Mouse (Mus musculus) neural tube, embryonic 10.5 days (tissue): ENCODE data around the gene Zmiz1.

Experiments
- DNase-seq: peaks from one replicate; pipeline ENCODE4 v3.0.0-alpha.2; 2017; ENCODE audit warnings: low spot score; ENCODE audit errors: extremely low spot score

The Zmiz1 gene

GRCm38 (mm10) chr14:25611159-25611697, 152.2 kb downstream of the Zmiz1 start:
- DNase-seq, result no peak

DNA sequence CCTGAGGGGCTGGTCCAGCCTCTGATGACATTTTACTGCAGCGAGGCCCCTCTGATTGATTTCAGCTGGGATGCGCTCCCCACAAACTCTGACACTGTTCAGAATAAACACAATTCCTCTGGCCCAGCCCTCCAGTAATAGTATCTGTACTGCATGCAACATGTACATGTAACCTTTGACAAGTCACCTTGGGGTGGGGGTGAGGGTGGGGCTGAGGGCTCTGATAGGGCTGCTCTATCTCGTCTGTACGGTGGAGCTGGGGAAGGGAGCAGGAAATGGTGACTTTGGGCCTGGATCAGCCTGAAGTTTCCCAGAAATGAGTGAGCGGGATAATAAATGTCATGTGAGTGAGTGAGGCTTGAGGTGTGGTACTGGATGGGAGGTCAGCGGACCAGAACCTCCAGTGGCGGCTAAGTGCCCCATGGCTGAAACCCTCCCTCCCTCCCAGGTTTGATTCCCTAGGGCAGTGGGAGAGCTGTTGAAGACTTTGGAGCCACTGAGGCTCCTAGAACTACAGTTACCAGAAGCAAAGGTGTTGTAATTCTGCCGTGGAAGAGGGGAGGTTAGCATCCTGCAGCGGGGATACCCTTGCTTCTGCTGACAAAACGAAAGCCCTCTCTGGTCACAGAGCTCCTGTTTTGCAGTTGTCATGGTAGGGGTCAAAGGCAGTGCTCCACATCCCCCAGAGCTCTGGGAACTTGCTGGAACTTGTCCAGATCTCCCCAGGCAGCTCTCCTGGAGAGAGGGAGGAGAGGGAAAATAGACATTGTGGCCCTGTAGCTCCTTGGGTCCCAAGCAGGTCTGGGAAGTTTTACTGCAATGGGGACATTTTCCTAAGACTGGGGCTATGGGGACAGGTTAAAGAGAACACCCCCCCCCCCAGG, 153.1 kb downstream of the Zmiz1 start:
- DNase-seq, result no peak

GRCm38 (mm10) chr14:25613942-25614575, 155.1 kb downstream of the Zmiz1 start:
- no peak for DNase-seq

- no peak for DNase-seq
Observed at GRCm38 (mm10) chr14:25614684-25615083, 155.7 kb downstream of the Zmiz1 start.

GRCm38 (mm10) chr14:25615602-25616001, 156.6 kb downstream of the Zmiz1 start:
- DNase-seq, result no peak

GRCm38 (mm10) chr14:25616009-25616723, 157.2 kb downstream of the Zmiz1 start:
- DNase-seq, result no peak

DNA sequence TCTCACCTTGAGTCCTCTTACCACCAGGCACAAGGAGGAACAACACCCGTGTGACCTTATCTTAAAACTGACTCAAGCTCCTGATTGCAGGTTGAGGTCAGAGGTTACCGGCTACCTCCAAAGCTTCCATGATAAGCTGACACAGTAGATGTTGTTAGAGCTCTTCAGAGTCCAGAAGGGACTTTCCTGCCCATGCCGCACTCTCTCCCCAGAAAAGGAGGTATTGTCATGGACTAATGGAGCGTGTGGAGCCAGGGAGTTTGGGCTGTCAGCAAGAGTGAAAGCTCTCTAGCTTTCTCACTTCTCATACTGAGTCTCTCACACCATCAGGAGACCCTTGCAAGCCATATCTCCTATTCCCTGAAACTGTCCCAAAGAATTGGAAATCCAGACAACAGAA, 158.3 kb downstream of the Zmiz1 start:
- DNase-seq, result no peak

DNA sequence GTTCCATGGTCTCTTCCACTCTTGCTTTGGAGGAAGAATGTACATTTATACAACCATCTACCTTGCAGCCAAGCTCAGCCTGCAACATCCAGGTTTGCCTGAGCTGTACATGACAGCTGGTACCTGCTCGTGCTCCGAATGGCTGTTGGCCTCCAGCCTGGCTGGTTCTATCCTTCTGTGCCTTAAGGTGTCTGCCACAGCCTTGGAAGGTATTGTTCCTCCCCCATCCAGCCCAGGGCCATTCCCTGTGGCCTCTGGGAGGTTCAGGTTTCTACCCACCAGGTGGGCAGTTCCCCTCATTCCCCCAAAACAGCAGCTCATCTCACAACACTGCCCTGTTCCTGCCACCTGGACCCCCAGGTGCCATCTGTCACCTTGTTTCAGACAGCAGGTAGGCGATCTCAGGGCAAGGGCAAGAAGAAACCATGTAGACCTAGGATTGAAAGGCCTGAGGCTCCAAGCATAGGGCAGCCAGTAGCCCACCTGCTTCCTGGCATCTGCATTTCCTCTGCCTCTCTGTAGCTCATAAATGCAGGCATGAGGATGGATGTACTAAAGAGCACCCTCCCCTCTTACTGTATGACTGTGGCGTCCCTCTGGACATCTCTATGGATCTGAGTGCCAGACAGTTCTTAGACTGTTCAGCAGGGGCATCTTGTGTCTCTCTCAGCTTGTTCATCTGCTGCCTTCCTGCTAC, 160.2 kb downstream of the Zmiz1 start:
- no peak for DNase-seq

GRCm38 (mm10) chr14:25620766-25621165, 161.8 kb downstream of the Zmiz1 start:
- no peak for DNase-seq

DNA sequence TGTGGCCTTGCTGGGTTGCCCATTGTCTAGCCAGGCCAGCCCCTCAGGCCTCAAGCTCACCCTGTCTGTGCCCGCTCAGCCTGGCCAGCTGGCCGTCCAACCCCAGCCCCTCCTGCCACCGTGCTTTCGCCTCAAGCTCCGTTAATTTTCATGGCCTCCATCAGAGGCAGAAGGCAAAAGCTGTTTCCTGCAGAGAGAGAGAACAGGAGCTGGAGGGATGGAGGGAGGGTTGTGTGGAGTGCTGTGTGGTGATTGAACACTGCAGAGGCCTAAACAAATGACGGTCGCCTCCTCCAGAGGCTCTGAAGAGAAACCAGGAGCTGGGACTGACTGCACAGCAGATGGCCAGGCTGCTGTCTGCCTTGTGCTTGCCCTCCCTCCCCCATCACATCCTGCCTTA, 164.7 kb downstream of the Zmiz1 start:
- DNase-seq, result no peak

DNA sequence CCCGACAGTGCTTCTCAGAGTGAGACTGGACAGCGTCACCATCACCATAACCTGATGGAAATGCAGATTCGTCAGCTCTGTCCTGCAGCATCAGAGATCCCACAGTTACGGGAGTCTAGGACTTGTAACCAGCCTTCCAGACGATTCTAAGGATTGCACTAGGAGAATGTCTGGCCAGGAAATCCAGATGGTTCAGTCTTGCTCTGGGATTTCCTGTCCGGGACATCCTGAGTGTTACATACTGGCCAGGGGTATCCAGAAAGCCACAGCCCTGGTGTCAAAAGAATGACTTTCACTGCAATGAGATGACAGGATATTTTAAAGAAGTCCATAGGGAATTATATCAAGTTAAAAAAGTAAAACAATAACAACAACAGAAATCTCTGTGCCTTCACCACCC, 165.7 kb downstream of the Zmiz1 start:
- DNase-seq, result no peak

- no peak for DNase-seq
Observed at GRCm38 (mm10) chr14:25627599-25628255, 168.7 kb downstream of the Zmiz1 start.

- DNase-seq, result no peak
Observed at GRCm38 (mm10) chr14:25628448-25629099, 169.6 kb downstream of the Zmiz1 start.

GRCm38 (mm10) chr14:25629866-25630606, 171.1 kb downstream of the Zmiz1 start:
- DNase-seq, result no peak

DNA sequence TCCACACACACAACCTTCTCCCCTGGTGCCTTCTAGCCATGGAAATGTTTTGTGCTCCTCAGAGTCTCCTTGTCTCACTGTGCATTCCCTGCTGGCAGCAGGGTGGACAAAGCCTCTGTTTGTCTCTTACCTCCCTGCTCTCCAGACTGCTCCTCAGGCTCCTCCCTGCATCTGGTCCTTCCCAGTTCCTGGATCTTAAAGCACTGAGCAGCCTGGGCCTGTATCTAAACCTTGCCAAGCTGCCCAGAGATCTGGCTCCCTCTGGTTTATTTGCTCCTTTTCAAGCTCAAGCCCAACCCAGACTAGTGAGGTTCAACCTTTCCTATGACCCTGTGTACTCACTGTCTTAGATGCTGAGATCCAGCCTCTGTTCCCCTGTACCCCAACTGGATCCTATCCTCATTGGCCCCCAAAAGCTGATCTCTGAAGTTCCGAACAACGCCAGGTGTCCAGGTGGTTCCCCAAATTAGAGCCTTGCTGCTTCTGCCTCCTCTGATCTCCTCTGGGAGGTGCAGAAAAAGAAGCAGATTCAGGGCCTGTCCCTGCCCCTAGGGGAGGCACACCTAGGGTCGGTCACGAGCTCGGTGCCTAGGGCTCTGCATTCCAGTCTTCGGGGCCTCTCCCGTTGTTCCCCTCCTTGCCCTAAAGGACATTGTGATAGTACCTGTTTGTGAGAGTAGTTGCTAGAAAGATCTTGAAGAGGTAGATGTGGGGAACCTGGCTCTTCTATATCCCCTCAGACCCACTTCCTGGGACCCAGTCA, 171.8 kb downstream of the Zmiz1 start:
- DNase-seq, result no peak

DNA sequence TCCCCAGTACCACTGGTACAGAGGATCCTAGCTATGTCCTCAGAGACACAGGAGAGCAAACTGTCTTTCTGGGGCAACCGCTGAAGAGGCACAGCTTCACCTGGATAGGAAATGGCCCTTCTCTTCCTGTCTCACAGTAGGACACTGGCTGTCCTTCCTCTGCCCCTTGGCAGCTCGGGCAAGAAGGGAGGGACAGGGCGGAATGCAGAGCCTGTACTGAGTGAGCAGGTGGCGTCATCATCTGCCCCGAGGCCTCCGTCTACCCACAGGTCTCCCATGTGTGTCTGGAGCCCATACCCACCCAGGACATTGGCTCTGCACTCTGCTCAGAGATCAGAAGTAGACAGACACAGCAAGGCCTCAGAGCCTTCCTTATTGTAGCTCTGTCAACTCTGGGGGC, 172.5 kb downstream of the Zmiz1 start:
- DNase-seq, result no peak

DNA sequence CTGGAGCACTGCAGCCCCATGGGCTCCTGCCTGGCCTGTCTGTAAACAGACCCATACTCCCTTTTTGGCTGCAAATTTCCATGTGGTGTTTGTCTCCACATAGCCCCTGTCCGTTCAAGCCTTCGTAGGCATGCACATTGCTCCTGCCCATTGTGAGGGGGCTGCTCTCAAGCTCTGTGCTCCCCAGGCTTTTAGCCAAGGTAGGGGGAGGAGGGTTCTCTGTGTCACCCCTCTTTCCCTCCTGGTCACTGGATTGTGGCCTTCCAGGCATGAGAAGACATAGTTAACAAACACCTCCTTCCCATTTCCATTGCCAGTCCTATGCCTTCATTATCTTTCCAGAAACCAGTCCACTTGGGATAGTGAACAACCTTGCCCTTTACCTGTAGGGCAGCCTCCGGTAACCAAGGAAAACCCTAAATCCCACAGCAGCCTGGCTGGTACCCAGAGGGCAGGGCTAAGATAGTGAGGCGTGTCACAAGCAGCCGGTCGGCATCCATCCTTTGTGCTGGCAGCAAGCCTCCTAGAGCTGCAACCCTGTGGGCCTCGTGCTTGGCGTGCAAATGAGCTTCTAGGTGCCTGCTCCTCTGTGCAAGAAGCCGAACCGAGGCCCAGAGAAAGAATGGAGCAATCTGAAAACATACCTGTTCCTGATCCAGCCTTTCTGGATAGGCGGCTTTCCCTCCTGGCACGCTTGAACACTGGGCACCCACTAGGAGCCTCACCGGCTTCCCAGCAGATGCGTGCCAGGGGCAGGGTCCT, 174.7 kb downstream of the Zmiz1 start:
- no peak for DNase-seq

GRCm38 (mm10) chr14:25634328-25634727, 175.3 kb downstream of the Zmiz1 start:
- DNase-seq, result no peak
